Mouse (Mus musculus) heart, postnatal 0 days (tissue): Measurements from ENCODE around the gene Wwox.

Source experiments
- CTCF ChIP-seq: IDR thresholded peaks from 2 replicates; pipeline ENCODE4 v1.5.1; 2016; ENCODE audit warnings: antibody characterized with exemption, control low read depth, low read depth
- EP300 ChIP-seq: IDR thresholded peaks from 2 replicates; pipeline ENCODE4 v1.6.1; 2016; ENCODE audit warnings: antibody characterized with exemption, low read depth

DNA sequence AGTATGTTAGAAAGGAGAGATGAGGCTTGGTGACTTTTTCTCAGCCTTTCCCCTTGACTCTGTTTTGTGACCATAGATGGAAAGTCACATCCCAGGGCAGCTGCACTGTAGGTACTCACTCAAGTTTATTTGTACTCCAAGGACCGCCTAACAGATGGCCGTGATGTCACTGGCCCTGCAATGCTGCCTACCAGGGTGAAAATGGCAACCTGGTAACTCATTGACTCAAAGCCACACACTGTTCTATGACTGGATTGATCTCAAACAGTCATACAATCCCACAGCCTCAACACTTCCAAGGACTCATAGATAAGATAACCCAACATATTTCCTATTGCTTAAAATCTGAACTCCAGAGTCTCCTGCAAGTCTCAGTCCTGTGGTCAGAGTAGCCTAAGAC, 754.3 kb downstream of the Wwox start:
- TF ChIP-seq EP300 (no peak), CTCF (no peak)
